Mouse (Mus musculus) midbrain, embryonic 16.5 days (tissue): ENCODE results near the gene Ccdc113. TPM values are rescaled to one million over a fixed set of nuclear protein-coding genes. Genes with fewer than 3 reads are reported as not detected.
A peak's percentile ranks its signal among the peaks of the same experiment; 100 is the strongest.

Experiments used
- ATAC-seq: fragments of 200-750 bp; cut with Nextera tagmentation; 2 replicates; pipeline ENCODE4 v1.8.0; 2017; ENCODE audit warnings: moderate TSS enrichment
- H3K27ac ChIP-seq: fragments of 300-500 bp; sonication (generic); 2 replicates; pipeline ENCODE4 v1.5.1; 2014; ENCODE audit warnings: mild to moderate bottlenecking, low read length, mixed read lengths
- H3K27me3 ChIP-seq: fragments of 300-500 bp; sonication (generic); 2 replicates; pipeline ENCODE4 v1.6.1; 2014; ENCODE audit warnings: low read depth, low read length, mixed read lengths; ENCODE audit not compliant: control insufficient read depth, insufficient read depth
- H3K36me3 ChIP-seq: fragments of 300-500 bp; sonication (generic); 2 replicates; pipeline ENCODE4 v1.6.1; 2014; ENCODE audit warnings: mild to moderate bottlenecking, low read length, moderate library complexity, mixed read lengths; ENCODE audit not compliant: control insufficient read depth, insufficient read depth
- H3K4me1 ChIP-seq: fragments of 300-500 bp; sonication (generic); 2 replicates; pipeline ENCODE4 v1.6.1; 2014; ENCODE audit warnings: mild to moderate bottlenecking, low read length, mixed read lengths; ENCODE audit not compliant: control insufficient read depth, insufficient read depth
- H3K4me2 ChIP-seq: fragments of 300-500 bp; sonication (generic); 2 replicates; pipeline ENCODE4 v1.6.1; 2014; ENCODE audit warnings: mild to moderate bottlenecking, low read length, mixed read lengths
- H3K4me3 ChIP-seq: fragments of 300-500 bp; sonication (generic); 2 replicates; pipeline ENCODE4 v1.5.1; 2014; ENCODE audit warnings: low read depth, mild to moderate bottlenecking, low read length, moderate library complexity, mixed read lengths
- H3K9ac ChIP-seq: fragments of 300-500 bp; sonication (generic); 2 replicates; pipeline ENCODE4 v1.6.1; 2014; ENCODE audit warnings: low read depth, low read length, mixed read lengths
- H3K9me3 ChIP-seq: fragments of 300-500 bp; sonication (generic); replicated peaks from 2 replicates; pipeline ENCODE4 v1.6.1; 2014; ENCODE audit warnings: mild to moderate bottlenecking, low read length, mixed read lengths; ENCODE audit not compliant: control insufficient read depth, poor library complexity, severe bottlenecking
- WGBS: fragments of 180-500 bp; shearing (Covaris S2); extraction: QIAGEN DNeasy Blood & Tissue Kit; methylation state at CpG from one replicate; pipeline ENCODE4 v1.1.7; 2014; 5-methylcytosine and 5-hydroxymethylcytosine counted together
- polyA plus RNA-seq: library from polyadenylated mRNA; unstranded; fragments of >200 nt; fragmentation: Nextera tagmentation; extraction: Ambion mirVana; gene quantifications from 2 replicates; pipeline ENCODE4 v1.2.1, GENCODE M21; 2015

Ccdc113 gene
- polyA plus RNA-seq, 1 experiment from 2014 or later, result 2.7 TPM

- Histone ChIP-seq H3K27ac (no peak overlapping the region), H3K9me3 (peaks cover 2% of the 10 kb centered on the region; the same call in 1 of the 2 replicates), H3K4me1 (no peaks in the 10 kb centered on the region), H3K9ac (no peak overlapping the region), H3K4me2 (no peak overlapping the region), H3K4me3 (no peak overlapping the region), H3K36me3 (no peaks in the 10 kb centered on the region), H3K27me3 (no peaks in the 10 kb centered on the region)
- no peak for ATAC-seq
- WGBS, result 67% methylated on average over 10 of the region's 10 CpGs
Observed at GRCm38 (mm10) chr8:95589282-95589681, 55.4 kb downstream of the Ccdc113 start.

DNA sequence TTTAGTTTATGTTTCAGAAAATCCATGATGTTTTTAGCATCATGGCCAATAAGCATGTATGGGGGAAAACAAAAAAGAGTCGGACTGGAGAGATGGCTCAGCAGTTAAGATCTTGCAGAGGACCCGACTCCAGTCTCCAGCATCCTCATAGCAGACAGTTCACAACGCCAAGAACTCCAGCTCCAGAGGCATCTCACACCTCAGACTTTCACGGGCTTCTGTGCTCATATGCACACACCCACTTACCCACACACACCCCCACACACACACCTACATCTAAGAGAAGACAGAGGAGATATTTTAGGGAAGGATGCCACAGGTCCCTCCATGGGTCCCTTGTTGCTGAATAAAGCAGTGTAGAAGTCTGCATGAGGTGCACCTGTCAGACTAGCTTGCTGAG, 56.7 kb downstream of the Ccdc113 start:
- H3K4me3 ChIP-seq, result no peak overlapping the region
- 89% methylated on average over 4 of the region's 4 CpGs for WGBS

GRCm38 (mm10) chr8:95592131-95592780, 58.4 kb downstream of the Ccdc113 start:
- no peak overlapping the region for H3K4me2 ChIP-seq
- peaks cover 2% of the 10 kb centered on the region; the same call in 1 of the 2 replicates for H3K4me1 ChIP-seq
- WGBS, result 89% methylated on average over 12 of the region's 12 CpGs
- no peaks in the 10 kb centered on the region for H3K9me3 ChIP-seq
- H3K36me3 ChIP-seq, result no peaks in the 10 kb centered on the region
- no peak overlapping the region for H3K9ac ChIP-seq
- no peak overlapping the region for H3K4me3 ChIP-seq
- ATAC-seq, result no peak
- no peaks in the 10 kb centered on the region for H3K27me3 ChIP-seq
- no peak overlapping the region for H3K27ac ChIP-seq

More for the DNA sequence above, 56.7 kb downstream of the Ccdc113 start:
- Histone ChIP-seq H3K27ac (no peak overlapping the region), H3K9me3 (peaks cover 2% of the 10 kb centered on the region; the same call in 1 of the 2 replicates), H3K27me3 (no peaks in the 10 kb centered on the region), H3K4me1 (peaks cover 2% of the 10 kb centered on the region; the same call in 1 of the 2 replicates), H3K4me2 (no peak overlapping the region), H3K9ac (no peak overlapping the region), H3K36me3 (no peaks in the 10 kb centered on the region)
- no peak for ATAC-seq

GRCm38 (mm10) chr8:95593439-95594393, 59.8 kb downstream of the Ccdc113 start:
- Histone ChIP-seq H3K27ac (no peak overlapping the region), H3K9me3 (no peaks in the 10 kb centered on the region), H3K4me3 (no peak overlapping the region), H3K4me2 (no peak overlapping the region), H3K4me1 (peaks cover 2% of the 10 kb centered on the region; the same call in 1 of the 2 replicates), H3K27me3 (no peaks in the 10 kb centered on the region), H3K36me3 (no peaks in the 10 kb centered on the region), H3K9ac (no peak overlapping the region)
- ATAC-seq, result no peak
- 86% methylated on average over 7 of the region's 7 CpGs for WGBS

DNA sequence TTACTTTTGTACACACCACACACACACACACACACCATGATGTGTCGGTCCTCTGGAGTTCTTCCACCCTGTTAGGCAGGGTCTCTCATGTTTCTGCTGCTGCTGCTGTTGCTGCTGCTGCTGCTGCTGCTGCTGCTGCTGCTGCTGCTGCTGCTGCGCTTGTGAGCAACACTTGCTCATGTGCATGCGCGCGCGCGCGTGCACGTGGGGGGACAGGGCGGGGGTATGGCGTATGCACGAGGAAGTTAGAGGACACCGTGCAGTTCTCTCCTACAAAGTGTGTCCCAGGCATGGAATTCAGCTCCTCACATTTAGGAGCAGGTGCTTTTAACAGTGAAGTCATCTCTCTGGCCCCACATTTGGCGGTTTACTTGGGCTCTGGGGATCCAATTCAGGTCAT, 61.2 kb downstream of the Ccdc113 start:
- Histone ChIP-seq H3K9ac (no peak overlapping the region), H3K4me1 (peaks cover 2% of the 10 kb centered on the region; the same call in 1 of the 2 replicates), H3K27ac (no peak overlapping the region), H3K4me2 (no peak overlapping the region), H3K27me3 (no peaks in the 10 kb centered on the region), H3K9me3 (no peaks in the 10 kb centered on the region), H3K36me3 (no peaks in the 10 kb centered on the region), H3K4me3 (no peak overlapping the region)
- 0 out of 2 replicates have a peak, but pooled peaks have one; percentile 17 for ATAC-seq
- WGBS, result 84% methylated on average over 14 of the region's 14 CpGs

DNA sequence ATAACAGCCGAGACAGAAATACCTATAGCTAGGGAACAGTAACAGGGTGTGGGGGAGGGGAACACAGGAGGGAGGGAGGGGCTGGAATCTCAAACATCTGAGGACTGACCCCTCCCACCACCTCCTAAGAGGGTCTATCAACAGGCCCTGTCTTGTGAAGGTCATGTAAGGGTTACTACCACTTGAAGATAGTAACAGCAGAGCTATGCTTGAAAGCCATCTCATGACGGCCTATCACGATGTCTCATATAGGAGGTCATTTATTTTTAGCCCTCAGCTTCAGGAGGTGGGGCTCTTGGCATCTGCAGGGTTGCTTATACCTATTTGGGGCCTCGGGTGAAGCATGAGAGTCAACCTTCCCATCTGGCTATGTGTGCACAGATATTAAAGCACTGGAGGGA, 63.0 kb downstream of the Ccdc113 start:
- H3K9me3 ChIP-seq, result no peaks in the 10 kb centered on the region
- no peaks in the 10 kb centered on the region for H3K36me3 ChIP-seq
- no peaks in the 10 kb centered on the region for H3K27me3 ChIP-seq
- no peak overlapping the region for H3K27ac ChIP-seq
- H3K4me1 ChIP-seq, result peaks cover 2% of the 10 kb centered on the region; the same call in 1 of the 2 replicates
- WGBS, result 77% methylated on average over 4 of the region's 4 CpGs
- no peak overlapping the region for H3K4me3 ChIP-seq
- H3K4me2 ChIP-seq, result no peak overlapping the region
- H3K9ac ChIP-seq, result no peak overlapping the region
- ATAC-seq, result no peak

DNA sequence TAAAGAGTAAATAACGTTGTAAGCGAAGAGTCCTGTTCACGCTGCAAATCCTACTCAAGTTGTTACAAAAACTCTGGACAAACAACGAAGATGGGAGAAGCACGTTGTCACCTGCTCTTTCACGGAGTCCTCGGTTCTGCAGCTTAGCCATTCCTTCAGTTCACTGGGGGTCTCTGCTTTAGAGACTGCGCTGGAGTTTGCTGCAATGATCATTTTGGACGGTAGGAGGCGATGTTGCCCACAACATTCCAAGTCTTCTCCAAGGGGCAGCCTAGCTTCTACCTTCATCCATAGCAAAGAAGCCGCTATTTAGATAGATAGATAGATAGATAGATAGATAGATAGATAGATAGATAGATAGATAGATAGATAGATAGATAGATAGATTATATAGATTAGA, 66.0 kb downstream of the Ccdc113 start:
- Histone ChIP-seq H3K9ac (no peak overlapping the region), H3K27ac (no peak overlapping the region), H3K4me2 (no peak overlapping the region; the same call in 1 of the 2 replicates), H3K4me1 (peaks cover 2% of the 10 kb centered on the region; the same call in 1 of the 2 replicates), H3K36me3 (no peaks in the 10 kb centered on the region), H3K4me3 (no peak overlapping the region), H3K9me3 (no peaks in the 10 kb centered on the region), H3K27me3 (no peaks in the 10 kb centered on the region)
- ATAC-seq, result no peak
- 10% methylated on average over 11 of the region's 11 CpGs for WGBS

- H3K4me1 ChIP-seq, result no peaks in the 10 kb centered on the region
- no peak overlapping the region for H3K27ac ChIP-seq
- H3K9ac ChIP-seq, result no peak overlapping the region
- H3K9me3 ChIP-seq, result no peaks in the 10 kb centered on the region
- WGBS, result 82% methylated on average over 15 of the region's 15 CpGs
- H3K4me3 ChIP-seq, result no peak overlapping the region
- no peaks in the 10 kb centered on the region for H3K27me3 ChIP-seq
- ATAC-seq, result no peak
- no peak overlapping the region for H3K4me2 ChIP-seq
- no peaks in the 10 kb centered on the region for H3K36me3 ChIP-seq
Observed at GRCm38 (mm10) chr8:95601306-95601705, 67.4 kb downstream of the Ccdc113 start.

DNA sequence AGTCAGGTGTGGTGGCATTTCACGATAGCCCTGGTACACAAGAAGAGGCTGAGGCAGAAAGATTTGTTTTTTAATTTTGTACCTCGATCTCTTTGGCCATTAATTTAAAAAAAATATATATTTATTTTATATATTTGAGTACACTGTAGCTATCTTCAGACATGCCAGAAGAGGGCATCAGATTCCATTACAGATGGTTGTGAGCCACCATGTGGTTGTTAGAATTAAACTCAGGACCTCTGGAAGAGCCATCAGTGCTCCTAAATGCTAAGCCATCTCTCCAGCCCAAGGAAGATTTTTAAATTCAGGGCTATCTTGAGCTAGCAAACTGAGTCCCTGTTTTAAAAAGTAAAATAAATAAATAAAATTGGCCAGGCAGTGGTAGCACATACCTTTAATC, 68.3 kb downstream of the Ccdc113 start:
- H3K36me3 ChIP-seq, result no peaks in the 10 kb centered on the region
- no peaks in the 10 kb centered on the region for H3K27me3 ChIP-seq
- WGBS, result 74% methylated on average over 2 of the region's 2 CpGs
- H3K4me2 ChIP-seq, result no peak overlapping the region
- H3K9me3 ChIP-seq, result no peaks in the 10 kb centered on the region
- ATAC-seq, result no peak
- H3K9ac ChIP-seq, result no peak overlapping the region
- H3K27ac ChIP-seq, result no peak overlapping the region
- H3K4me1 ChIP-seq, result no peaks in the 10 kb centered on the region
- H3K4me3 ChIP-seq, result no peak overlapping the region
